Mouse (Mus musculus): ENCODE results near the gene Ybx2.

The Ybx2 gene

DNA sequence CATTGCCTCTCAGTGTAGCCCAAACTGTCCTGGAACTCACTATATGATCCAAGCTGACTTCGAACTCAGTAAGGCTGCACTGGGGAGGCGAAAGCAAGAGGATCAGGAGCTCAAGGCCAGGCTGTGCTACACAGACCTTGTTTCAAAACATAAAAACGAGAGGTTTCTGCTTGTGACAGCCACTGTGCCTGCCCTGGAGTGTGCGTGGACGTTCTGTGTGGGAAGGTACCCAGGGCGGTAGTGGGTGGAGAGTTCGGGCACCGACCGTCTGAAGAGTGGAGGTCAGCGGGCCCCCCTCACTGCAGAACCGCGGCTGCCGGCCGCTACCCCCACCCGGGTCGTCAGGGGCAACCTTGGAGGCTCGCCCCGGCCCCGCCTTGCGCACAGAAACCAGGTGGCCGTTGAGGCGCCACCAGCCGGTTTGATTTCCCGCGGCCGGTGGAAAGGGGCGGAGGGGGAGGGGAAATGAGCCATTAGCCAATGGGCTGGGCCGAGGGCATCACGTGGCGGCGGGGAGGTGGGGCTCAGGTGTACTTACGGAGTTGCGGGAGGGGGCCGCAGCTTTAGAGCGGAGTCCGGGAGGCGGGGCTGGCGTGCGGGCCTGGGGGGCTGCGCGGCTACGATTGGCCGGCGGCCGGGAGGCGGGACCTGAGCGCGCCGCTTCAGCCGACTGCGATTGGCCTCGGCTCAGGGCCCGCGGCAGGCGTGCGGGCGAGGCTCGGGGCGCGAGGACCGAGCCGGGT is at the start of gene Ybx2:
TSS of gene Ybx2 (plus strand) at position 660 of the 743 bp plus-strand sequence.
- CTCF ChIA-PET: interaction anchor here (0.5 to 2.0 kb wide), 4 partner anchors 12 to 204 kb away, joined by 3 to 20 read pairs (median 5); no protein-coding TSS in a partner anchor

DNA sequence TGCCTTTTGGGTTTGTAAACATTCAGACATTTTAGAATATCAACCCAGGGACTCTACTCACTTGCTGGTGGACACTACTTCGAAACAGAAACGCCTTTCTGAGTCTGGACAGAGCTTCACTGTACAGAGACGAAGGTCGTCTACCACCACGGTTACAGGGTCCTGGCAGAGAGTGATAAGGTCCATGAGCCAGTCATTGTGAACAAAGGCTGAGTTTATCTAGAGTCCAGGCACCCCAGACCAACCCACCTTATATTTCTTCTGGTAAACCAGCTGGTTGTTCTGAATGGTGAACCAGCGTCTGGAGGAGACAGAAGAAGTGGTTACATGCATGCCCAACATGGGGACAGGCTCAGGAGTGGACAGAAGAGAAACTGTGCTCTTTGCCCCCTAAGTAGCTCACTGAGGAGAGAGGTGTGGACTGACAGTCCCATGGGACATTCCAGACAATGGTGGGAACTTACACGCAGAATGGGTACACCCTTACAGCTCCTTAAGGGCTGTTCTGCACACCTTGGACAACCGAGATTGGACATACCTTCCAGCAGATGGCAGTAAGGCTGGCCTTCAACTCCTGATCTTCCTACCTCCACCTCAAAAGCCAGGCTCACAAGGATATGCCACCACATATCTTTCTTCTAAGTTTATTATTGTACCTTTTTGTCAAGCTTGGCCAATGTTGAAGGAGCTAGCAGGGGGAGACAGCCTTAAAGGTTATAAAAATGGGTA is 48.5 kb upstream of the Ybx2 start:
- CTCF ChIA-PET: interaction anchor here (0.5 kb wide), 1 partner anchor 158 kb away, joined by 3 read pairs; no protein-coding TSS in a partner anchor

GRCm38 (mm10) chr11:69891482-69891881 is 44.1 kb upstream of the Ybx2 start:
- CTCF ChIA-PET: interaction anchor here (0.9 kb wide), 1 partner anchor 8 kb away, joined by 3 read pairs; no protein-coding TSS in a partner anchor

GRCm38 (mm10) chr11:69894671-69895070 is 40.9 kb upstream of the Ybx2 start:
- CTCF ChIA-PET: interaction anchor here (0.6 to 0.9 kb wide), 4 partner anchors 15 to 74 kb away, joined by 3 to 27 read pairs (median 4); no protein-coding TSS in a partner anchor

GRCm38 (mm10) chr11:69895291-69895690 is 40.3 kb upstream of the Ybx2 start, which contains the start of gene Acap1:
Gene Acap1 (minus strand): TSS chr11:69895539.
- CTCF ChIA-PET: interaction anchor here (0.6 to 0.9 kb wide), 2 partner anchors 14 to 22 kb away, joined by 3 to 4 read pairs; no protein-coding TSS in a partner anchor

GRCm38 (mm10) chr11:69899870-69900269 is 35.7 kb upstream of the Ybx2 start:
- CTCF ChIA-PET: interaction anchor here (1.2 kb wide), 1 partner anchor 11 kb away, joined by 3 read pairs; no protein-coding TSS in a partner anchor

DNA sequence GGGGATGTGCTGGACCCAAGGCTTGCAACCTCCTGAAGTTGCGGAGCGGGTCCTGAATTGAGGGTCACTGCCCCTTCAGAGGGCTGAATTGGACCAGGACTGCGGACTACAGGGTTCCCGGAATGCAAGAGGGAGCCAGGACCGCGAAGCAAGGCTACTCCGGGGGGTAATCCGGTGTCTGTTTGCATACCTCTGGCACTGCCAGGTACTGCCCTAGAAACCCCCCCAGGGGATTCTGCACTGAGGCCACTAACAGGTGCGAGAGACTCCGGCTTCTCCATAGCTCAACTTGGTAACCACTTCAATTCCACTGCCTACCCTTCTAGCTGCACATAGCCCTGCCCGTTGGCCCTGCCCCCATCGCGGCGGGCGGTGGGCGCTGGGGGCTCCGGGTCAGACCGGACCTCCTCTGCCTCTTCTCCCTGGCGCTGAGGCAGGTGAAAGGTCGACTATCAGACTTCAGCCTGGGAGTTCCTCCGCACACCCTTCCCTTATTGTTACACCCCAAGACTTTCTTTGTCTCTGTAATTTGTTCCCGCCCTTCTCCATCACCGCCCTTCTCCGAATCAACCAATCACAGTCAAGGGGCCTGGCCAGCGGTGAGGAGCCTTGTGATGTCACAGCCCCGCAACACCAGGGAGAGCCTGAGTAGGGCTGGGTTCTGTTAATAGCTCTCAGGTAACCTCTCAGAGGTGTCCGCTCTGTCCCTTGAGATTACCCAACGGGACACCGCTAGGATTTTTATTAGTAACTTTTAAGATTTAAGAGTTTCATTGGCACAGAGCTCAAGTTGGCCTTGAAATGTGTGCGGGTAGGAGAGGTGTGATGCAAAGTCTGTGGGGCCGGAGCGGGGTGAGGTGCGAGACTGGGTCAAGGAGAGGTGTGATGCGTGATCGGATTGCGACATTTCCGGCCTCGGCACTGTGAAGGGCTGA is 34.9 kb upstream of the Ybx2 start, which contains the start of the genes 2810408A11Rik and Neurl4:
TSS of gene 2810408A11Rik (minus strand) at position 517 of the 935 bp plus-strand sequence.
TSS of gene Neurl4 (plus strand) at position 602 of the 935 bp plus-strand sequence.
- CTCF ChIA-PET: interaction anchor here (1.2 kb wide), 1 partner anchor 11 kb away, joined by 3 read pairs; no protein-coding TSS in a partner anchor

- CTCF ChIA-PET: no interaction called here
Measured at GRCm38 (mm10) chr11:69901406-69901846, 34.2 kb upstream of the Ybx2 start.

- CTCF ChIA-PET: no interaction called here
Measured at GRCm38 (mm10) chr11:69901993-69902392, 33.6 kb upstream of the Ybx2 start.

- CTCF ChIA-PET: no interaction called here
Measured at GRCm38 (mm10) chr11:69902972-69903371, 32.6 kb upstream of the Ybx2 start.

- CTCF ChIA-PET: interaction anchor here (0.7 kb wide), 1 partner anchor 82 kb away, joined by 3 read pairs; no protein-coding TSS in a partner anchor
Measured at GRCm38 (mm10) chr11:69904311-69904710, 31.3 kb upstream of the Ybx2 start.

DNA sequence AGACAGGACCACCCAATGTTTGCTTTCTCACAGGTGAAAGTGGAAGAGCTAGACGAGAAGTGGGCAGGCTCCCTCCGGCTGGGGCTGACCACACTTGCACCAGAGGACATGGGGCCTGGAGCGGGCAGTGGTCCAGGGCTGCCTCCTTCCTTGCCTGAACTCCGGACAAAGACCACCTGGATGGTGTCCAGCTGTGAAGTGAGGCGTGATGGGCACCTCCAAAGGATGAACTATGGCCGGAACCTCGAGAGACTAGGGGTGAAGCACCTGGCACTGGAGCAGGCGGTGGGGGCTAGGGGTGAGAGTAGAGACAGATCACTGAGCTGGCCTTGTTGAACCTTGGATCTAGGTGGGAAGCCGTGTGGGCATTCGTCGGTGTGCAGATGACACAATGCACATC is 27.0 kb upstream of the Ybx2 start:
- CTCF ChIA-PET: interaction anchor here (0.6 kb wide), 1 partner anchor 10 kb away, joined by 3 read pairs; no protein-coding TSS in a partner anchor

- CTCF ChIA-PET: interaction anchor here (0.7 kb wide), 2 partner anchors 13 to 14 kb away, joined by 4 to 7 read pairs; partner anchors contain the start of gene Acap1
Measured at GRCm38 (mm10) chr11:69909174-69909573, 26.4 kb upstream of the Ybx2 start.

DNA sequence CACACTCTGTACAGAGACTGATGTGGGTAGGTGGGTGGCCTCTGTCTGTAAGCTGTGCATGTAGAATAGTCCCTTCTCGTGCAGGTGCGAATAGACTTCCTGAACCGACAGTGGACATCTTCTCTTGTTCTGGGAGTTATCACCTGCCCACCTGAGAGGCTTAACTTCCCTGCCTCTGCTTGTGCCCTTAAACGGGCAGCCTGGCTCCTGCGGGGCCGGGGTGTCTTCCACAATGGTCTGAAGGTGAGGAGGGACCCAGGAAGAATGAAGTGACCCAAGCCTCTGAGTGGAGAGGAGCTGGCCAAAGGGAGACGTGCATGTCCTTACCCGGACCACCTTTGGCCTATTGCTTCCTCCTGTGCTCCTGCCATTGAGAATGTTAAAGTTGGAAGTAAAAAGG is 25.4 kb upstream of the Ybx2 start:
- CTCF ChIA-PET: no interaction called here

GRCm38 (mm10) chr11:69910781-69911560 is 24.6 kb upstream of the Ybx2 start:
- CTCF ChIA-PET: interaction anchor here (0.5 kb wide), 1 partner anchor 291 kb away, joined by 4 read pairs; no protein-coding TSS in a partner anchor

DNA sequence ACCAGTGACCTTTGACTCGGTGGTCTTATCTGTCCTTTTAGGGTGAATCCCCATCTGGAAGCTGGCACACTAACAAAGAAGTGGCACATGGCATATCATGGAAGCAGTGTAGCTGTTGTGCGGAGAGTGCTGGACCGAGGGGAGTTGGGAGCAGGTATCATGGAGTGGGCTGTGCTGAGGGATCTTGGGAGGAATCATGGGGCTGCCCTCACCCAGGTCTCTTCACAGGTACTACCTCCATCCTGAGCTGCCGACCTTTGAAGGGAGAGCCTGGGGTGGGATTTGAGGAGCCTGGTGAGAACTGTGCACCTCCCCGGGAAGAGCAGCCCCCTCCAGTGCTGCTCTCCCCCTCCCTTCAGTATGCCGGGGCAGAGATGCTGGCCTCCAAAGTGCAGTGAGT is 23.9 kb upstream of the Ybx2 start:
- CTCF ChIA-PET: no interaction called here

- CTCF ChIA-PET: no interaction called here
Measured at GRCm38 (mm10) chr11:69912716-69913530, 22.7 kb upstream of the Ybx2 start.

GRCm38 (mm10) chr11:69913554-69914371 is 21.8 kb upstream of the Ybx2 start, which contains the start of gene Gps2:
Gene Gps2 (plus strand): TSS chr11:69913888.
- CTCF ChIA-PET: no interaction called here
